In genomic region chr12:111376053-111376452, GRCm38 (mm10) we compare ENCODE assay signal across 8 mouse cellular contexts. TPM values are rescaled to one million over a fixed set of nuclear protein-coding genes. Genes with fewer than 3 reads are reported as not detected.
DNase-seq lines count a peak whose midpoint lies in the region; ATAC-seq and TF ChIP-seq lines count a peak whose summit lies in the region.

No protein-coding gene starts in this region.

- no peaks in the 10 kb centered on the region for H3K27me3 ChIP-seq in kidney, embryonic 14.5 days (ENCODE audit: control insufficient read depth, insufficient read depth, low read length)
- no peaks in the 10 kb centered on the region for H3K27me3 ChIP-seq in embryonic facial prominence, embryonic 10.5 days (replicated peaks; ENCODE audit: low read depth, poor library complexity, severe bottlenecking)
- H3K27me3 ChIP-seq in intestine, embryonic 14.5 days (replicated peaks; ENCODE audit: control insufficient read depth, insufficient read depth, low read length) = no peaks in the 10 kb centered on the region
- H3K27me3 ChIP-seq in myocyte (ENCODE audit: control insufficient read depth, insufficient read depth, insufficient read length) = no peaks in the 10 kb centered on the region

- no peak for TF ChIP-seq POLR2A in myocyte (IDR thresholded peaks at IDR 0.05; ENCODE audit: insufficient read length, low read depth)

- DNase-seq in kidney, adult 9 months = no peak
- DNase-seq in embryonic facial prominence, embryonic 10.5 days (ENCODE audit: low spot score) = no peak
- DNase-seq in intestine, embryonic 14.5 days (ENCODE audit: low spot score) = no peak
- no peak for DNase-seq in urinary bladder, adult 18-20 months (ENCODE audit: low spot score in 2 of 2)
- DNase-seq in ovary, postnatal 36 days (ENCODE audit: low spot score) = no peak
- no peak for DNase-seq in adrenal gland, postnatal 10 days

- H3K36me3 ChIP-seq in kidney, embryonic 14.5 days (ENCODE audit: control insufficient read depth, insufficient read depth, low read length) = no peaks in the 10 kb centered on the region
- H3K36me3 ChIP-seq in embryonic facial prominence, embryonic 10.5 days (replicated peaks) = no peaks in the 10 kb centered on the region
- H3K36me3 ChIP-seq in intestine, embryonic 14.5 days (ENCODE audit: control insufficient read depth, insufficient read depth, low read length) = no peaks in the 10 kb centered on the region
- H3K36me3 ChIP-seq in myocyte (ENCODE audit: control insufficient read depth, insufficient read depth) = no peaks in the 10 kb centered on the region

- H3K4me3 ChIP-seq in kidney, embryonic 14.5 days (ENCODE audit: low read length) = peak overlapping the region; percentile 100
- H3K4me3 ChIP-seq in embryonic facial prominence, embryonic 10.5 days = peak overlapping the region; percentile 98
- H3K4me3 ChIP-seq in intestine, embryonic 14.5 days (ENCODE audit: low read depth, low read length) = peak overlapping the region; percentile 99
- H3K4me3 ChIP-seq in myocyte = peak overlapping the region; percentile 79

- no peak overlapping the region; the same call in 1 of the 2 replicates for H3K27ac ChIP-seq in kidney, embryonic 14.5 days (ENCODE audit: low read depth, low read length)
- H3K27ac ChIP-seq in embryonic facial prominence, embryonic 10.5 days (replicated peaks) = 0 out of 2 replicates have a peak overlapping the region, but pooled peaks have one; percentile 37
- H3K27ac ChIP-seq in intestine, embryonic 14.5 days (ENCODE audit: low read depth) = peak overlapping the region; percentile 36; the same call in 1 of the 2 replicates

- 13% methylated on average over 6 of the region's 6 CpGs for WGBS in kidney, embryonic 14.5 days
- whole genome bisulfite sequencing in embryonic facial prominence, embryonic 10.5 days = 42% methylated on average over 6 of the region's 6 CpGs
- WGBS in intestine, embryonic 14.5 days = 26% methylated on average over 6 of the region's 6 CpGs

- peak overlapping the region; percentile 94 for H3K9ac ChIP-seq in kidney, embryonic 14.5 days (ENCODE audit: low read depth, low read length)
- H3K9ac ChIP-seq in intestine, embryonic 14.5 days (ENCODE audit: low read length) = peak overlapping the region; percentile 91

- H3K4me1 ChIP-seq in kidney, embryonic 14.5 days (ENCODE audit: control insufficient read depth, insufficient read depth, low read length) = peaks cover 25% of the 10 kb centered on the region
- H3K4me1 ChIP-seq in embryonic facial prominence, embryonic 10.5 days = peaks cover 39% of the 10 kb centered on the region
- H3K4me1 ChIP-seq in intestine, embryonic 14.5 days (replicated peaks; ENCODE audit: control insufficient read depth, insufficient read depth, low read length) = peaks cover 29% of the 10 kb centered on the region

- H3ac ChIP-seq in myocyte (ENCODE audit: control insufficient read depth, insufficient read length) = peak overlapping the region; percentile 84

- no peak for ATAC-seq in kidney, embryonic 14.5 days (ENCODE audit: low FRiP score, low TSS enrichment)
- ATAC-seq in intestine, embryonic 14.5 days (replicated peaks; ENCODE audit: low FRiP score, low TSS enrichment, low read depth) = no peak

- H3K9me3 ChIP-seq in kidney, embryonic 14.5 days (ENCODE audit: control insufficient read depth, low read length) = no peaks in the 10 kb centered on the region
- no peaks in the 10 kb centered on the region for H3K9me3 ChIP-seq in embryonic facial prominence, embryonic 10.5 days
- no peaks in the 10 kb centered on the region for H3K9me3 ChIP-seq in intestine, embryonic 14.5 days (ENCODE audit: control insufficient read depth, low read length)

- peak overlapping the region; percentile 89 for H3K4me2 ChIP-seq in kidney, embryonic 14.5 days (replicated peaks; ENCODE audit: low read depth, low read length)
- peak overlapping the region; percentile 71 for H3K4me2 ChIP-seq in intestine, embryonic 14.5 days (ENCODE audit: low read length)
- peak overlapping the region; percentile 86 for H3K4me2 ChIP-seq in myocyte (ENCODE audit: low read depth)

- H3K79me2 ChIP-seq in myocyte (ENCODE audit: control insufficient read depth, insufficient read depth) = peaks cover 57% of the 10 kb centered on the region

TF ChIP-seq in myocyte, 11 proteins besides CTCF, POLR2A, EP300 and RAD21:
- TF ChIP-seq REST (IDR thresholded peaks at IDR 0.05; ENCODE audit: insufficient read depth, insufficient read length) = no peak
- no peak for TF ChIP-seq CEBPB (IDR thresholded peaks at IDR 0.05; ENCODE audit: insufficient read depth, poor library complexity, severe bottlenecking)
- TF ChIP-seq TCF12 (IDR thresholded peaks at IDR 0.05; ENCODE audit: insufficient read depth, poor library complexity, severe bottlenecking) = no peak
- no peak for TF ChIP-seq E2F4 (IDR thresholded peaks at IDR 0.05; ENCODE audit: insufficient read depth)
- TF ChIP-seq MYOG (IDR thresholded peaks at IDR 0.05; ENCODE audit: control insufficient read depth in 1 of 3, insufficient read depth in 1 of 3, insufficient read length in 2 of 3, low read depth in 2 of 3) = no peak
- TF ChIP-seq MYOD1 (IDR thresholded peaks at IDR 0.05; ENCODE audit: control insufficient read depth in 1 of 3, insufficient read length in 2 of 3, low read depth in 2 of 3) = no peak
- TF ChIP-seq SRF (IDR thresholded peaks at IDR 0.05; ENCODE audit: control insufficient read depth, insufficient read length, low read depth) = no peak

RNA-seq across cellular contexts. Expression of gene Cdc42bpb, which starts 1.5 kb away (rescaled TPM):
- 43.4 and 44.3 TPM in 2 replicates for polyA plus RNA-seq in kidney, embryonic 14.5 days (2014; fragmentation: Nextera tagmentation; extraction: Ambion mirVana)
- polyA plus RNA-seq in embryonic facial prominence, embryonic 10.5 days (2016; fragmentation: Nextera tagmentation; extraction: Ambion mirVana) = 32.6 and 32.7 TPM in 2 replicates
- polyA plus RNA-seq in intestine, embryonic 14.5 days (2014; fragmentation: Nextera tagmentation; extraction: Ambion mirVana) = 48.2 and 49.0 TPM in 2 replicates
- polyA plus RNA-seq in myocyte (2012; fragmentation: generic; extraction: Trizol) = 43.2 TPM
- 100 to 1,000 TPM; 103 to 118 TPM for total RNA-seq in adrenal gland, postnatal 10 days (2021)

RNA-seq across cellular contexts. Expression of gene Lbhd2, which starts 30.6 kb away (rescaled TPM):
- polyA plus RNA-seq in kidney, embryonic 14.5 days (2014; fragmentation: Nextera tagmentation; extraction: Ambion mirVana) = 5.8 and 9.9 TPM in 2 replicates
- not detected in 2 replicates for polyA plus RNA-seq in embryonic facial prominence, embryonic 10.5 days (2016; fragmentation: Nextera tagmentation; extraction: Ambion mirVana)
- polyA plus RNA-seq in intestine, embryonic 14.5 days (2014; fragmentation: Nextera tagmentation; extraction: Ambion mirVana) = 1.3 and 2.9 TPM in 2 replicates
- not detected for polyA plus RNA-seq in myocyte (2012; fragmentation: generic; extraction: Trizol)
- total RNA-seq in adrenal gland, postnatal 10 days (2021) = under 1 TPM in 1 of 2 experiments, not detected in 1; 0.48 TPM

RNA-seq across cellular contexts. Expression of gene Exoc3l4, which starts 40.8 kb away (rescaled TPM):
- polyA plus RNA-seq in kidney, embryonic 14.5 days (2014; fragmentation: Nextera tagmentation; extraction: Ambion mirVana) = 10.8 and 10.9 TPM in 2 replicates
- 5.7 and 7.0 TPM in 2 replicates for polyA plus RNA-seq in embryonic facial prominence, embryonic 10.5 days (2016; fragmentation: Nextera tagmentation; extraction: Ambion mirVana)
- 8.5 and 10.2 TPM in 2 replicates for polyA plus RNA-seq in intestine, embryonic 14.5 days (2014; fragmentation: Nextera tagmentation; extraction: Ambion mirVana)
- 23.2 TPM for polyA plus RNA-seq in myocyte (2012; fragmentation: generic; extraction: Trizol)
- 1 to 10 TPM; 5.1 to 6.7 TPM for total RNA-seq in adrenal gland, postnatal 10 days (2021)
